Mouse (Mus musculus) heart, postnatal 4 days (tissue): ENCODE results near the gene Sptssa. TPM values are rescaled to one million over a fixed set of nuclear protein-coding genes. Genes with fewer than 3 reads are reported as not detected.
A peak's percentile ranks its signal among the peaks of the same experiment; 100 is the strongest.
"Not testable (repeated sequence)": the region's sequence is repeated elsewhere in the genome, so short reads cannot be mapped to it uniquely, and the experiment has no call there.

Experiments used
- DNase-seq: peaks from one replicate; pipeline ENCODE4 v3.0.0; 2021
- total RNA-seq, 2 experiments: library from RNA; stranded (reverse); gene quantifications; 2 replicates each; pipeline ENCODE4 v1.2.3; 2021

Sptssa gene
- 10 to 100 TPM; 50.3 to 52.9 TPM for total RNA-seq

DNA sequence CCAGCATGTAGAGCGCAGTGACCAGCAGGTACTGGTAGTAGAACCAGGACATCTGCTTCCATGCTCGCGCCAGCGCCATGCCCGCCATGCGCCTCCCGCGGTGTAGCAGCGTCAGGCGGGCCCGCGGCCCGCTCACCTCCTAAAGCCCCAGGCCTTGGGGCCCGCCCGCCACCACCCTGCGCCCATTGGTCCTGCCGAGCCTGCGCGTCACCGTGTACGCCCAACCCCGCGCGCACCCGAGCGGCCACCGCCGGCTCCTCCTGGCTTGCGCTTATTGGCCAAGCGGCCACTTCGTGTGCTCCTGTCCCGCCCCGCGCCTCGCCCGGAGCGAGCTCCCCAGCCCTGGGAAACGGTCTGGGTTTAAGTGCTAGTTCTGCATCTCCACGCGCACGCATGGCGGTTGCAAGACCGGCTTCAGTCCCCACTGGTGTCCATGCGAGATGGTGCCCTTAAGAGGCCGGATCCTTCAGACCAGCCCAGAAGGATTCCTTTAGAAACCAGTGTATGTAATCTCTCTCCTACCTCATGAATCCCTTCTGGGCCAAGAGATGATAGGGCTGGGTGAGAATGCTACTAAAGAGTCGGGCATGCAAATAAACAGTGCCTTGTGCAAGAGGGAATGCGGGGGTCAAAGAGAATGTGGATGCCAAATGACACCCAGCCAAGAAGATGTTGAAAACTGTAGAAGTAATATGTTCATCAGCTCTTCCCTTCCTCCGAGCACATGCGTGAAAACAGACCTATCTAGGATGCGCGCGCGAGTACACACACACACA lies at the start of gene Sptssa:
TSS of gene Sptssa (minus strand) at position 178 of the 776 bp plus-strand sequence.
- DNase-seq: peak; percentile 97

GRCm38 (mm10) chr12:54699394-54699793 lies 43.0 kb upstream of the Sptssa start:
- DNase-seq: no peak

DNA sequence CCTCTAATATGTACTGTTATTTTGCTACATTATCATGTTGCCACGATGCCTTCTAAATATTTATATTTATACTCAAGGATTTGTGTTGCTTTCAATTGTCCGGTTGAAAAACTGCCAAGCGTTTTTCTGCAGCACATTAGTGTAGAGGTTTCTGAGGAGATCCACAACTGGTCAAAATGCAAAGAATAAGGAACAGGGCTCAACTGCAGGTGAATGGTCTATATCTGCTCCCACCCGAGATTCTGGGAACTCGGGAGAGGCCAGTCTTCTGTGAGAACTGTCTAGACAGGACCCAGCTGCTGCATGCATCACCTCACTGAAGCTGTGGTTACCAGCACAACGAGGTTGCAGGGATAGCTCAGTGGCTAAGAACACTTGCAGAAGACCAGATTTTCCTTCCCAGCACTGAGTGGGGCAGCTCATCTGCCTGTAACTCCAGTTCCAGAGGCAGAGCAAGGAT lies 41.4 kb upstream of the Sptssa start:
- DNase-seq: no peak

DNA sequence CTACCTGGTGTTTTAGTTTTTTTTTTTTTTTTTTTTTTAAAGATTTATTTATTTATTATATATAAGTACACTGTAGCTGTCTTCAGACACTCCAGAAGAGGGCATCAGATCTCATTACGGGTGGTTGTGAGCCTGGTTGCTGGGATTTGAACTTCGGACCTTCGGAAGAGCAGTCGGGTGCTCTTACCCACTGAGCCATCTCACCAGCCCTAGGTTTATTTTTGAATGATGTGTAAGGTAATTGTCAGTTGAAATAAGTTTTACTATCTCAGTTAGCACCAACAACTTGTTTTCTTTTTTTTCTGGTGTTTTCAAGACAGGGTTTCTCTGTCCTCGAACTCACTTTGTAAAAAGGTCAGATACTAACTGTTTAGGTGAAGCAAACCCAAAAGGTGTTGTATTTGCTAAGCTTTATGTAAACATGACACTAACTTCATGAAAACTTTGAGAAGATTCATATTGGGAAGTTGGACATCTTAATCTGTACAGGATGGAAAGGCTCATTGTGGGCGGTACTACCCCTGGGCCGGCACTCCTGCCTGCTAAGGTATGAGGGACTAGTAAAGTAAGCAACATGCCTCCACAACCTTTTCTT lies 40.7 kb upstream of the Sptssa start:
- peak; percentile 26 for DNase-seq

DNA sequence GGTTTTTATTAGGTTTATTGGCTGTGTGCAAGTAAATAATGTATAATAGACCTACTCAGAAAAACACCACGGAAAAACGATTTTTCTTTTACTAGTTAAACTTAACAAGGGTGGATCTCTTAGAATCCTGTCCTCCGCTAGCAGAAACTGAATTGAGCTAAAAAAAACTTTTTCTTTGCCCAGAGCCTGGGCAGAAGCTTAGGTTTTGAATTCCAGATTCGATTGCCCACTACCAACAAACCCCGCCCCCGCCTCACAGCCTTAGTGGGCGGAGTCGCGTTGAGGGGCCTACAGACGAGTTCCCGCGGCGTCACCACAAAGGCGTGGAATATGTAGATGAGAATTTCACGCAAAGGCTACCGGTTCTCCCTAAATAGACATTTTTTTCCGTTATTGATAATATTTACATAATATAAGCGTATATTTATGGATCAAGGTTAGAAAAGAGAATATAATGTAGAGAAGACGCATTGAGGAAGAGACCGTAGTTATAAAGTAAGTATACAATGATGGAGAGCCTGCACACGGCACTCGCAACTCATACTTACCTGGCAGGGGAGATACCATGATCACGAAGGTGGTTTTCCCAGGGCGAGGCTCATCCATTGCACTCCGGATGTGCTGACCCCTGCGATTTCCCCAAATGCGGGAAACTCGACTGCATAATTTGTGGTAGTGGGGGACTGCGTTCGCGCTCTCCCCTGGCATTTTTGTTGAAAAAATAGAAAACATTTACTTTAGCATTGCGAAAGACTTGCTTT lies 40.0 kb upstream of the Sptssa start:
- DNase-seq: peak; percentile 96

- DNase-seq: peak; percentile 96
Measured at GRCm38 (mm10) chr12:54695511-54696241, 39.3 kb upstream of the Sptssa start, which contains the start of gene Eapp. Eapp (minus strand) TSS chr12:54695897.

DNA sequence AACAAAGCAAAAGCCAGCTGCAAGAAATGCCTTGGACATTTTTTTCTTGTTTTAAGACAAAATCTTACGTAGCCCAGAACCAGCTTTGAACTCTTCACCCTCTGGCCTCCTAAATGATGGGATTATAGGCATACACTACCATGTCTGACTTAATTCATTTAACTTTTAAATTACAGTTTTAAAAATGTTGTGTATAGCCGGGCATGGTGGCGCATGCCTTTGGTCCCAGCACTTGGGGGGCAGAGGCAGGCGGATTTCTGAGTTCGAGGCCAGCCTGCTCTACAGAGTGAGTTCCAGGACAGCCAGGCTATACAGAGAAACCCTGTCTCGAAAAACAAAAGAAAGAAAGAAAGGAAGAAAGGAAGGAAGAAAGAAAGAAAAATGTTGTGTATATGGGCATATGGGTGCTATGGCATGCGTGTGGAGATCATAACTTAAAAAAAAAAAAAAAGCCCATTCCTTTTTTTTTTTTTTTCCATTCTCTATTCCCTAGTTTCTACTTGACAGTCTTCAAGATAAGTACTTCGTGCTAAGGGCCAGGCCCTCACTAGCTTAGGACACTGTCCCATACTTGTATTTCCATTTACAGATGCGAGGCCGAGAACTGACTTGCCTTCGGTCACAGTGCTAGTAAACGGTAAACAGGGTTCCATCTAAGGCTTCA lies 38.6 kb upstream of the Sptssa start:
- DNase-seq: no peak

DNA sequence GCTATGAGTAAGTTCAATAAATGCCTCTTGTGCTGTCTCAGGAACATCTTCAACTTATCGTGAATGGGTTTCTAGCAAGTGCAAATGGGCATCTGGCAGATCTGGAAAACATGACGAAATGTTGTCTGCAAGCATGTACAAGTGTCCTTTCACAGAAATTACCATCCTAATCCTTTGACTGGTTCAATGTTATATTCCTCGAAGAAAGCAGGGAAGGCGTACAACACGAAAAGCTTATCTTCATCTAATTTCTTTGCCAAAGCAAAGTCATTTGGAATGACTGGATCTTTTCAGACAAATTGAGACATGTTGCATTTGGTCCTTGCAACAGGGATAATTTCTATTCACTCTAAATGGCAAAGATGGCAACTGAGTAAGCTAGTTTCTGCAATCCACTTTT lies 32.7 kb upstream of the Sptssa start:
- no peak for DNase-seq

- no peak for DNase-seq
Measured at GRCm38 (mm10) chr12:54683182-54683581, 26.8 kb upstream of the Sptssa start.

DNA sequence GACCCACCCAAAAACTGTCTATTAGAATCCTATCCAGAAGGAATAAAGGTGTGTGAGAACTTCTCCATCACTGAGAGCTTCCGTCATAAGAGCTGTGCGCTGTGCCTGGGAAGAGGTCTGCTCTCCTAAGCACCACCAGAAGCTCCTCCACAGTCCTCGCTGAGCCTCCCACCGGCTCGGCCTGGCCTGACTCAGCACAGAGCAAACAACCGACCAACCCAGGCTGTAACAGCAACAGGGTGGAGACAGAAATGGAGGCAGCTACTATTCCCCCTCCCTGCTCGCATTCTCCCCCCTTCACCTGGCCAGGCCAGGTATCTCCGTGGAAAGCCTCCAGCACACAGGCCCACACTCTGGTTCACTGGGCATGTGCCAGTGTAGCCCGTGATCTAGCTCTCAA lies 20.3 kb upstream of the Sptssa start:
- DNase-seq: no peak

DNA sequence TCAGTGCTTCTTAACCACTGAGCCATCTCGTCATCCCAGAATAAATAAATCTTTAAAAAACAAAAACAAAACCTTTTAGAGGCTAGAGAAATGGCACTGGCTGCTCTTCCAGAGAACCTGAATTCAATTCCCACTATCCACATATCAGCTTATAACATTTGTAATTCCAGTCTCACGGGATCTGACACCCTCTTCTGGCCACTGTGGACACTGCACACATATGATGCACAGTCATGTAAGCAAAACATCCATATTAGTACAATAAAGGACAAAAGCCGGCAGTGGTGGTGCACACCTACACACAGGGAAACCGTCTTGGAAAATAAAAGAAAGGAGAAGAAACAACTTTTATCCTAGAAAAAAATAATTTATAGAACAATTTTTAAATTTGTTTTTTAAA lies 19.0 kb upstream of the Sptssa start:
- DNase-seq: no peak

DNA sequence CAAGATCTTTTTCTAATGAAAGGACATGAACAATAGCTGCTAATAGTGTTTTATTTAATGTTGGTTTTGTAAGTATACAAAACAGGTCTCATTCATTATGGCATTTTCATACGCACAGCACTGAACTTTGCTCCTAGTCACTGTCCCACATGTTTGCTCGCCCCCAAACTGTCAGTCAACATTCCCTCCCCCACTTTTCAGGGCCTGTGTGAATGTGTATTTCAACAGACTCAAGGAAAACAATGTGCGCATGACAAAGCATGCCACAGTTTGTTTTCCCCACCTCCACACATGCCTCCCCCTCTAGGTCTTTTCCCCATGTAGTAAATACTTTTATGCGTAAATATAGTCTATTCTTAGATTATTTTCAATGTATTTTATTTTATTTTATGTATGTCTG lies 14.9 kb upstream of the Sptssa start:
- no peak for DNase-seq

GRCm38 (mm10) chr12:54668141-54668540 lies 11.8 kb upstream of the Sptssa start:
- no peak for DNase-seq

- DNase-seq: no peak
Measured at GRCm38 (mm10) chr12:54665526-54665925, 9.2 kb upstream of the Sptssa start.

DNA sequence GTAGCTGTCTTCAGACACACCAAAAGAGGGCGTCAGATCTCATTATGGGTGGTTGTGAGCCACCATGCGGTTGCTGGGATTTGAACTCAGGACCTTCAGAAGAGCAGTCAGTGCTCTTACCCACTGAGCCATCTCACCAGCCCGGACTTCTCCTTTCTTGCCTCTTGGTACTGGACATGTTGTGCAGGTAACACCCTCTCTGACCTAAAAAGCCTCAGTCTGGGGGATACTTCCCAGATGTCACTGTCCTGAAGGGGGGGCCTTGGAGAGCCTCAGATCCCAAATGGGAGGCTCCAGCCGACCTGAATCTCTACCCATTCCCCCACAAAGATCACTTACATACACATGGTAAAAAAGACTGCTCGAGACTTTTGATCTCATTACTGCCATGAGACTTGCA lies 5.1 kb upstream of the Sptssa start:
- DNase-seq: not testable (repeated sequence)

DNA sequence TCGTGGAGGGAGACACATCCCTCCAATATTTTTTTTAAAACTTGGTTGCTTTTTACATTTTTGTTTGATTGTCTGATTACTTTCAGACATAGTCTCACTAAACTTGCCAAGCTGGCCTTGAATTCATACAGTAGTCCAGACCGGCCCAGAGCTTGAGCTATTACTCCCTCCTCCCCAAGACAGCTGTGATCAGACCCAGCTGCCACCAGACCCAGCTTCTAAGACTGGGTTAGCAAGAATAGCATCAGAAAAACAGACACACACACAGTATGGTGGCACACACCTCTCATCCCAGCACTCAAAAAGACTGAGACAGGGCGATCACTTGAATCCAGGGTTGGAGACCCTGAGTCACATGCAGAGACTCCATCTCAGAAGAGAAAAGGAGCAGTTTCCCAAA lies 3.5 kb upstream of the Sptssa start:
- no peak for DNase-seq

DNA sequence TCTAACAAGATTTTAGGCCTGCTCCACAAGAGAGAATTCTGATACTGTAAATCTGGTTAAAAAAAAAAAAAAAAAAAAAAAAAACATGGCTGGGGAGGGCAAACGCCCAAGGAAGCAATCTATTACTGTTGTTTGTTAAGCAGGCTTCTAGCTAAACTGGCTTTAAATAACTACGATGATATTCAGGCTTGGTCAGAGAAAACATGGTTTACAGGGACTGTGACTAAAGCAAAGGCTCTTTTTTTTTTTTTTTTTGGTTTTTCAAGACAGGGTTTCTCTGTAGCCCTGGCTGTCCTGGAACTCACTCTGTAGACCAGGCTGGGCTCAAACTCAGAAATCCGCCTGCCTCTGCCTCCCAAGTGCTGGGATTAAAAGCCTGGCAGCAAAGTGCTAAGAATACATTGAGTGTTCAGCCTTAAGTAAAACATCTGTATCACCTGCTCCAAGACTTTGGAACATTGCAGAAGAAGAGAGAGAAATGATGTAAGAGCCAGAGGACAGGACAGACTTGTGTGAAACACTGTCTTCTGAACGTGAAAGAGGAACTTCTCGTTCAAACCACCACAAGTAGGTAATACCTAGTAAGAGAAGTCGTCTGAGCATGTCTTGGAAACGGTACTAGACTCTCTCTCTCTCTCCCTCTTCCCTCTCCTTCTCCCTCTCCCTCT lies 2.2 kb upstream of the Sptssa start:
- DNase-seq: no peak

GRCm38 (mm10) chr12:54657951-54658350 lies 1.6 kb upstream of the Sptssa start:
- DNase-seq: no peak

DNA sequence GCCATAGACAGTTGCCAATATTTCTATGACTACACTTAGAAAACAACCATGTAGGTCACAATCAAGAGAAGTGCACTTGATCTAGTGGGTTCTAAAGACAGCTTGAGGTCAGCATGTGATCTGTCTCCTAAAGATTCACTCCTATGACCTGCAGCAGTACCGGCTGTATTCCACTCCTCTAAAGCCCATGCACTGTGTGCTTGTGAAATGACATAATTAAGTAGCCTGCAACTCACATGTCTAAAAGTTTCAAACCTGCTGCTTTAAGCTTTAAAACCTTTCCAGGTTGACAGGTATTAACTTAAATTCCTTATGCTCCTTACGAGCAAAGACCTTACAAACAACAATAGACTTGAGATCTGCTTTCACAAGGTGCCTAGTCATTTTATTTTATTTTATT lies 853 bp upstream of the Sptssa start:
- DNase-seq: no peak

DNA sequence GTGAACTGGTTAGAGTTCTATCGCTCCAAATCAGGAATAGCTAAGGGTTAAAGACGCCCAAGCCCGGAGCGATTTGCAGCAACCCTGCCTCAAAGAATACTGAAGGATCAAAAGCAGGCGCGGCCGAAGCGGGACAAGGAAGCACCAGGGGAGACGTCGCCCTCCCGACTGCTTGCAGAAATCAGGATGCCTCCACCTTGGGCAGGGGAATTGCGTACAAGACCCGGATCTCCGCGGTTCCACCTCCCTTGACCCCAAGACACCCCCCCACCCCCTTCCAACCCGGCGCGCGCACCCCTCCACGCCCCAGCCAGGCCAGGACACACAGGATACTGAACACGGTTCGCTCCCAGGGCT lies 356 bp downstream of the Sptssa start:
- no peak for DNase-seq

GRCm38 (mm10) chr12:54655292-54656038 lies 908 bp downstream of the Sptssa start:
- no peak for DNase-seq
